Mouse (Mus musculus): ENCODE measurements around the gene Armh3. TPM values are rescaled to one million over a fixed set of nuclear protein-coding genes. Genes with fewer than 3 reads are reported as not detected.

The Armh3 gene
- polyA plus RNA-seq, 1 experiment = 15.3 TPM

- Histone ChIP-seq H3K4me1 (ENCODE audit: control insufficient read depth, insufficient read depth, low read length) (peaks cover 8% of the 10 kb centered on the region), H3K4me3 (ENCODE audit: insufficient read depth, low read length) (no peak overlapping the region), H3K27ac (ENCODE audit: insufficient read depth, low read length) (no peak overlapping the region)
- TF ChIP-seq POLR2A (IDR thresholded peaks at IDR 0.05; ENCODE audit: low read depth, low read length) = no peak
- TF ChIP-seq CTCF (IDR thresholded peaks at IDR 0.05; ENCODE audit: borderline replicate concordance, insufficient read depth, low read length) = no peak
These were observed 81.8 kb downstream of the Armh3 start for GRCm38 (mm10) chr19:45916461-45916860.

GRCm38 (mm10) chr19:45916026-45916425, 82.3 kb downstream of the Armh3 start:
- no peak overlapping the region for H3K4me3 ChIP-seq (ENCODE audit: insufficient read depth, low read length)
- TF ChIP-seq CTCF (IDR thresholded peaks at IDR 0.05; ENCODE audit: borderline replicate concordance, insufficient read depth, low read length) = no peak

GRCm38 (mm10) chr19:45913036-45913435, 85.3 kb downstream of the Armh3 start:
- Histone ChIP-seq H3K27ac (ENCODE audit: insufficient read depth, low read length) (no peak overlapping the region), H3K4me3 (ENCODE audit: insufficient read depth, low read length) (no peak overlapping the region), H3K4me1 (ENCODE audit: control insufficient read depth, insufficient read depth, low read length) (no peaks in the 10 kb centered on the region)
- TF ChIP-seq POLR2A (IDR thresholded peaks at IDR 0.05; ENCODE audit: low read depth, low read length) = no peak
- TF ChIP-seq CTCF (IDR thresholded peaks at IDR 0.05; ENCODE audit: borderline replicate concordance, insufficient read depth, low read length) = no peak

More at GRCm38 (mm10) chr19:45916026-45916425, 82.3 kb downstream of the Armh3 start:
- H3K27ac ChIP-seq (ENCODE audit: insufficient read depth, low read length) = no peak overlapping the region
- H3K4me1 ChIP-seq (ENCODE audit: control insufficient read depth, insufficient read depth, low read length) = peaks cover 7% of the 10 kb centered on the region

GRCm38 (mm10) chr19:45912376-45912775, 85.9 kb downstream of the Armh3 start:
- H3K4me3 ChIP-seq (ENCODE audit: insufficient read depth, low read length) = no peak overlapping the region
- TF ChIP-seq POLR2A (IDR thresholded peaks at IDR 0.05; ENCODE audit: low read depth, low read length) = no peak
- no peak for TF ChIP-seq CTCF (IDR thresholded peaks at IDR 0.05; ENCODE audit: borderline replicate concordance, insufficient read depth, low read length)

GRCm38 (mm10) chr19:45911236-45912025, 86.9 kb downstream of the Armh3 start:
- Histone ChIP-seq H3K27ac (ENCODE audit: insufficient read depth, low read length) (no peak overlapping the region), H3K4me1 (ENCODE audit: control insufficient read depth, insufficient read depth, low read length) (no peaks in the 10 kb centered on the region), H3K4me3 (ENCODE audit: insufficient read depth, low read length) (no peak overlapping the region)
- TF ChIP-seq CTCF (IDR thresholded peaks at IDR 0.05; ENCODE audit: borderline replicate concordance, insufficient read depth, low read length) = no peak
- no peak for TF ChIP-seq POLR2A (IDR thresholded peaks at IDR 0.05; ENCODE audit: low read depth, low read length)

More at GRCm38 (mm10) chr19:45912376-45912775, 85.9 kb downstream of the Armh3 start:
- no peaks in the 10 kb centered on the region for H3K4me1 ChIP-seq (ENCODE audit: control insufficient read depth, insufficient read depth, low read length)
- no peak overlapping the region for H3K27ac ChIP-seq (ENCODE audit: insufficient read depth, low read length)

- no peak for TF ChIP-seq POLR2A (IDR thresholded peaks at IDR 0.05; ENCODE audit: low read depth, low read length)
- no peak for TF ChIP-seq CTCF (IDR thresholded peaks at IDR 0.05; ENCODE audit: borderline replicate concordance, insufficient read depth, low read length)
- H3K4me1 ChIP-seq (ENCODE audit: control insufficient read depth, insufficient read depth, low read length) = no peaks in the 10 kb centered on the region
- H3K4me3 ChIP-seq (ENCODE audit: insufficient read depth, low read length) = no peak overlapping the region
- no peak overlapping the region for H3K27ac ChIP-seq (ENCODE audit: insufficient read depth, low read length)
These were observed 90.0 kb downstream of the Armh3 start for GRCm38 (mm10) chr19:45908246-45908645.

- Histone ChIP-seq H3K4me3 (ENCODE audit: insufficient read depth, low read length) (no peak overlapping the region), H3K4me1 (ENCODE audit: control insufficient read depth, insufficient read depth, low read length) (no peaks in the 10 kb centered on the region), H3K27ac (ENCODE audit: insufficient read depth, low read length) (no peak overlapping the region)
- no peak for TF ChIP-seq POLR2A (IDR thresholded peaks at IDR 0.05; ENCODE audit: low read depth, low read length)
- no peak for TF ChIP-seq CTCF (IDR thresholded peaks at IDR 0.05; ENCODE audit: borderline replicate concordance, insufficient read depth, low read length)
These were observed 90.9 kb downstream of the Armh3 start for GRCm38 (mm10) chr19:45907416-45907815.

- TF ChIP-seq CTCF (IDR thresholded peaks at IDR 0.05; ENCODE audit: borderline replicate concordance, insufficient read depth, low read length) (no peak), POLR2A (IDR thresholded peaks at IDR 0.05; ENCODE audit: low read depth, low read length) (no peak)
- Histone ChIP-seq H3K27ac (ENCODE audit: insufficient read depth, low read length) (no peak overlapping the region), H3K4me1 (ENCODE audit: control insufficient read depth, insufficient read depth, low read length) (no peaks in the 10 kb centered on the region)
These were observed 94.4 kb downstream of the Armh3 start for GRCm38 (mm10) chr19:45903861-45904260.

GRCm38 (mm10) chr19:45902390-45903035, 95.8 kb downstream of the Armh3 start:
- no peaks in the 10 kb centered on the region for H3K4me1 ChIP-seq (ENCODE audit: control insufficient read depth, insufficient read depth, low read length)
- H3K27ac ChIP-seq (ENCODE audit: insufficient read depth, low read length) = no peak overlapping the region
- TF ChIP-seq POLR2A (IDR thresholded peaks at IDR 0.05; ENCODE audit: low read depth, low read length) (no peak), CTCF (IDR thresholded peaks at IDR 0.05; ENCODE audit: borderline replicate concordance, insufficient read depth, low read length) (no peak)
- H3K4me3 ChIP-seq (ENCODE audit: insufficient read depth, low read length) = no peak overlapping the region

More at GRCm38 (mm10) chr19:45903861-45904260, 94.4 kb downstream of the Armh3 start:
- no peak overlapping the region for H3K4me3 ChIP-seq (ENCODE audit: insufficient read depth, low read length)

- Histone ChIP-seq H3K27ac (ENCODE audit: insufficient read depth, low read length) (no peak overlapping the region), H3K4me1 (ENCODE audit: control insufficient read depth, insufficient read depth, low read length) (no peaks in the 10 kb centered on the region), H3K4me3 (ENCODE audit: insufficient read depth, low read length) (no peak overlapping the region)
- no peak for TF ChIP-seq POLR2A (IDR thresholded peaks at IDR 0.05; ENCODE audit: low read depth, low read length)
- TF ChIP-seq CTCF (IDR thresholded peaks at IDR 0.05; ENCODE audit: borderline replicate concordance, insufficient read depth, low read length) = no peak
These were observed 97.5 kb downstream of the Armh3 start for GRCm38 (mm10) chr19:45900836-45901235.
